Mouse (Mus musculus) forebrain, embryonic 16.5 days (tissue): ENCODE measurements around the gene Sult2b1. TPM values are rescaled to one million over a fixed set of nuclear protein-coding genes. Genes with fewer than 3 reads are reported as not detected.

Experiments used
- ATAC-seq: fragments of 200-750 bp; cut with Nextera tagmentation; 2 replicates; pipeline ENCODE4 v1.8.0; 2017; ENCODE audit warnings: mild to moderate bottlenecking, moderate library complexity
- H3K27ac ChIP-seq: fragments of 300-500 bp; sonication (generic); 2 replicates; pipeline ENCODE4 v1.5.1; 2014; ENCODE audit warnings: low read length, control low read depth
- H3K27me3 ChIP-seq: fragments of 300-500 bp; sonication (generic); replicated peaks from 2 replicates; pipeline ENCODE4 v1.6.1; 2014; ENCODE audit warnings: low read length; ENCODE audit not compliant: control insufficient read depth, insufficient read depth
- H3K36me3 ChIP-seq: fragments of 300-500 bp; sonication (generic); 2 replicates; pipeline ENCODE4 v1.6.1; 2014; ENCODE audit not compliant: control insufficient read depth, insufficient read depth
- H3K4me1 ChIP-seq: fragments of 300-500 bp; sonication (generic); replicated peaks from 2 replicates; pipeline ENCODE4 v1.6.1; 2014; ENCODE audit warnings: low read length; ENCODE audit not compliant: control insufficient read depth, insufficient read depth
- H3K4me2 ChIP-seq: fragments of 300-500 bp; sonication (generic); 2 replicates; pipeline ENCODE4 v1.6.1; 2014; ENCODE audit warnings: mild to moderate bottlenecking, low read length, control low read depth
- H3K4me3 ChIP-seq: fragments of 300-500 bp; sonication (generic); replicated peaks from 2 replicates; pipeline ENCODE4 v1.5.1; 2014; ENCODE audit warnings: mild to moderate bottlenecking, low read length, control low read depth
- H3K9ac ChIP-seq: fragments of 300-500 bp; sonication (generic); replicated peaks from 2 replicates; pipeline ENCODE4 v1.6.1; 2014; ENCODE audit warnings: low read depth, low read length, control low read depth
- H3K9me3 ChIP-seq: fragments of 300-500 bp; sonication (generic); 2 replicates; pipeline ENCODE4 v1.6.1; 2016; ENCODE audit warnings: low read length; ENCODE audit not compliant: control insufficient read depth
- WGBS: fragments of 180-500 bp; shearing (Covaris S2); extraction: QIAGEN DNeasy Blood & Tissue Kit; methylation state at CpG from one replicate; pipeline ENCODE4 v1.1.7; 2014; 5-methylcytosine and 5-hydroxymethylcytosine counted together
- polyA plus RNA-seq: library from polyadenylated mRNA; unstranded; fragments of >200 nt; fragmentation: Nextera tagmentation; extraction: Ambion mirVana; gene quantifications from 2 replicates; pipeline ENCODE4 v1.2.1, GENCODE M21; 2015

Gene Sult2b1
- polyA plus RNA-seq, 1 experiment from 2014 or later, result 7.1 TPM

DNA sequence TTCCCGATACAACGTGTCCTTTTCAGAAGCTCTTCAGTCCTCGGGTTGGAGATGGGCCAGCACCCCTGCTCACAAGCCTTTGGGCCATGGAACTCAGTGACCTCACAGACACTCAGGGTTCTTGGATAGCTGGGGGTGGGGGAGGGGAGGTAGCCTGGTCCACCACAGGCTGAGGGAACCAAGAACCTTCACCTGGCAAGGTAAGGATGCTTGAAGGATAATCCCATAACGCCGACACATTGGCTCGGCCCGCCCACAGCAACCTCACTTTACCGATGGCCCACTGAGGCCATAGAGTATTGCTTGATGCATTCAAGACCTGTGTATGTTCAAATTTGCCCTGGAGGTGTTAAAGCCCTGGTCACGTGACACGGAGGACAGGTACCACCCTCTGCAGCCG, 58.8 kb downstream of the Sult2b1 start, which contains the start of gene Spaca4:
Gene Spaca4, minus strand, starts transcription at position 101 of the 400 bp plus-strand sequence.
- peaks cover 21% of the 10 kb centered on the region for H3K36me3 ChIP-seq

DNA sequence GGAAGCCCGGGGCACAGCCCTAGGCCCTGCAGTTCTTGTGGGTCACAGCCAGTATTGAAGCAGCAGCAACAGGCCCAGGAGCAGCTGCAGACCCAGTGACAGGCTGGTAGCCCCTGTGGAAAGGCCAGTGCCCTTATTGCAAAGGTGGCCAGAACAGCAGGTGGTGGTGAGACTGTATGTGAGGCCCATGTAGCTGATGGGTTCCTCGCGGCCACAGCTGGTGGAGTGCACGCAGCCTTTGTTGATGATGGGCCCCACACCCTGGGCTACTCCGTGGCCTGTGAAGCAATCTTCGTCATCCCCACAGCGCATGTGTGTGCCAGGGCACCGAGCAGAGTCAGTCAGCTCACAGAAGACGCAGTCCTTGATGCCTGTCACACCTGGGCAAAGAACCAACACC, 59.3 kb downstream of the Sult2b1 start:
- Histone ChIP-seq H3K36me3 (peaks cover 21% of the 10 kb centered on the region), H3K4me1 (no peaks in the 10 kb centered on the region), H3K27me3 (no peaks in the 10 kb centered on the region), H3K4me2 (no peak overlapping the region), H3K4me3 (no peak overlapping the region), H3K27ac (no peak overlapping the region), H3K9me3 (no peaks in the 10 kb centered on the region), H3K9ac (no peak overlapping the region)
- no peak for ATAC-seq
- WGBS, result 88% methylated on average over 9 of the region's 9 CpGs

More for the DNA sequence above, 58.8 kb downstream of the Sult2b1 start, which contains the start of gene Spaca4:
- H3K4me3 ChIP-seq, result no peak within 1 kb of the TSS
- WGBS, result 95% methylated on average over 11 of the region's 11 CpGs
- no peak for ATAC-seq
- H3K27ac ChIP-seq, result no peak within 1 kb of the TSS
- no peaks in the 10 kb centered on the region for H3K9me3 ChIP-seq
- no peaks in the 10 kb centered on the region for H3K27me3 ChIP-seq
- H3K4me1 ChIP-seq, result no peaks in the 10 kb centered on the region
- H3K4me2 ChIP-seq, result no peak within 1 kb of the TSS
- H3K9ac ChIP-seq, result no peak within 1 kb of the TSS

- WGBS, result 90% methylated on average over 14 of the region's 14 CpGs
- Histone ChIP-seq H3K27ac (no peak overlapping the region), H3K9ac (no peak overlapping the region), H3K4me3 (no peak overlapping the region), H3K4me1 (peaks cover 11% of the 10 kb centered on the region), H3K27me3 (no peaks in the 10 kb centered on the region), H3K4me2 (no peak overlapping the region), H3K9me3 (no peaks in the 10 kb centered on the region), H3K36me3 (peaks cover 27% of the 10 kb centered on the region)
- ATAC-seq, result no peak
These were observed 60.7 kb downstream of the Sult2b1 start for GRCm38 (mm10) chr7:45723781-45724180.

DNA sequence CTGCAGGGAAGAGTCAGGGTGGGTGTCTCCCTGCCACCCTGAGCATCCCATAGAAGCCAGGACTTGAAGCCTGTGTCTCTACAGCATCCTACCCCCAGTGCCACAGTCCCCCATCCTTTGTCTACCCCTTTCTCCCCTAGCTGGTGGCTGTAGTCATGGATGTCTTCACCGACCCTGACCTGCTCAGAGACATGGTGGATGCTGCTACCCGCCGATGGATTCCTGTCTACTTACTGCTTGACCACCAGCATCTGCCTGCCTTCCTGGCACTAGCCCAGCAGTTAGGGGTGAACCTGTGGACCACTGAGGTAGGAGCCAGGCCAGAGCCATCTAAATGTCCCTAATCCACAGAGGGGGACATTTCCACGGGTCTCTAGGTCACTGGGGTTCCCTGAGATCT, 61.2 kb downstream of the Sult2b1 start:
- H3K9ac ChIP-seq, result no peak overlapping the region
- peaks cover 14% of the 10 kb centered on the region for H3K4me1 ChIP-seq
- H3K4me2 ChIP-seq, result no peak overlapping the region
- H3K4me3 ChIP-seq, result no peak overlapping the region
- H3K9me3 ChIP-seq, result no peaks in the 10 kb centered on the region
- ATAC-seq, result no peak
- H3K27me3 ChIP-seq, result no peaks in the 10 kb centered on the region
- WGBS, result 85% methylated on average over 4 of the region's 4 CpGs
- no peak overlapping the region for H3K27ac ChIP-seq
- H3K36me3 ChIP-seq, result peaks cover 27% of the 10 kb centered on the region

- Histone ChIP-seq H3K27ac (no peak overlapping the region), H3K27me3 (no peaks in the 10 kb centered on the region), H3K9ac (no peak overlapping the region), H3K4me3 (no peak overlapping the region), H3K4me1 (peaks cover 14% of the 10 kb centered on the region), H3K4me2 (no peak overlapping the region), H3K36me3 (peaks cover 27% of the 10 kb centered on the region), H3K9me3 (no peaks in the 10 kb centered on the region)
- 80% methylated on average over 13 of the region's 13 CpGs for WGBS
- no peak for ATAC-seq
These were observed 62.1 kb downstream of the Sult2b1 start for GRCm38 (mm10) chr7:45722348-45722713.

- H3K27ac ChIP-seq, result no peak overlapping the region
- H3K9me3 ChIP-seq, result no peaks in the 10 kb centered on the region
- peaks cover 20% of the 10 kb centered on the region for H3K4me1 ChIP-seq
- no peak overlapping the region for H3K4me2 ChIP-seq
- no peaks in the 10 kb centered on the region for H3K27me3 ChIP-seq
- 60% methylated on average over 13 of the region's 13 CpGs for WGBS
- H3K4me3 ChIP-seq, result no peak overlapping the region
- ATAC-seq, result no peak
- H3K9ac ChIP-seq, result no peak overlapping the region
- peaks cover 27% of the 10 kb centered on the region for H3K36me3 ChIP-seq
These were observed 62.7 kb downstream of the Sult2b1 start for GRCm38 (mm10) chr7:45721642-45722347.

- H3K4me3 ChIP-seq, result no peak overlapping the region
- WGBS, result 83% methylated on average over 7 of the region's 7 CpGs
- peaks cover 25% of the 10 kb centered on the region for H3K4me1 ChIP-seq
- H3K27me3 ChIP-seq, result no peaks in the 10 kb centered on the region
- no peak overlapping the region for H3K4me2 ChIP-seq
- H3K9me3 ChIP-seq, result no peaks in the 10 kb centered on the region
- ATAC-seq, result no peak
- no peak overlapping the region for H3K9ac ChIP-seq
- no peak overlapping the region for H3K27ac ChIP-seq
- peaks cover 27% of the 10 kb centered on the region for H3K36me3 ChIP-seq
These were observed 63.3 kb downstream of the Sult2b1 start for GRCm38 (mm10) chr7:45721234-45721571.

- WGBS, result 84% methylated on average over 14 of the region's 14 CpGs
- Histone ChIP-seq H3K4me1 (peaks cover 31% of the 10 kb centered on the region), H3K9ac (no peak within 1 kb of the TSS), H3K36me3 (peaks cover 27% of the 10 kb centered on the region), H3K4me2 (no peak within 1 kb of the TSS), H3K27ac (no peak within 1 kb of the TSS), H3K4me3 (no peak within 1 kb of the TSS), H3K9me3 (no peaks in the 10 kb centered on the region), H3K27me3 (no peaks in the 10 kb centered on the region)
- no peak for ATAC-seq
These were observed 63.8 kb downstream of the Sult2b1 start, which contains the start of gene Fam83e for GRCm38 (mm10) chr7:45720413-45721233. Gene Fam83e (plus strand): TSS chr7:45721212.

DNA sequence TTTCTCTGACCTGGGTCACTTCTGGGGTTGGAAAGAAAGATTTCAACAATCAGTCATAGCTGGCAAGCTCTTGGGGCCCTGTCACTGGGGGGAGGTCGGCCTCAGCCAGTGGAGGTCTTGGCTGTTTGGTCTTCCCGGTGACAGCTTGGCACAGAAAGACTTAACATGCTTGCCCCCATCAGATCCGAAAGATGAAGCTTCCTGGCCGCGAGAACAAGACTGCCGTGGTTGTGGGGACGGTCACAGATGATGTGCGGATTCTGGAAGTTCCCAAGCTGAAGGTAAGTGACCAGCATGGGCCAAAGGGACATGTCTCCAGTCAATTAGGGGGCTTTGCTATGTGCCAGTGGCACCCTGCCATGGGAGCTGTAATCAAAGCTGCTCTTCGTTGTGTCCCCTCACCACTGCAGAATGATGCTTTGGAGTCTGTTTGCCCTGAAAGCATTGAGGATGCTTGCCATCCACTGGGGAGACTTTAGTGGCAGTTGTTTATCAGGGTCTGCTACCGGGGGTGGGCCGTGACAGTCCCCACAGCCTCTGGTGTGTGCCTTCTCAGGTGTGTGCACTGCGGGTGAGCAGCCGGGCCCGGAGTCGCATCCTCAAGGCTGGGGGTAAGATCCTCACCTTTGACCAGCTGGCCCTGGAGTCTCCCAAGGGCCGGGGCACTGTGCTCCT, 64.6 kb downstream of the Sult2b1 start:
- H3K4me3 ChIP-seq, result no peak overlapping the region
- no peaks in the 10 kb centered on the region for H3K9me3 ChIP-seq
- H3K4me2 ChIP-seq, result no peak overlapping the region
- no peak overlapping the region for H3K27ac ChIP-seq
- peaks cover 34% of the 10 kb centered on the region for H3K4me1 ChIP-seq
- ATAC-seq, result no peak
- no peak overlapping the region for H3K9ac ChIP-seq
- peaks cover 26% of the 10 kb centered on the region for H3K36me3 ChIP-seq
- no peaks in the 10 kb centered on the region for H3K27me3 ChIP-seq
- 92% methylated on average over 15 of the region's 16 CpGs for WGBS
